Mouse (Mus musculus) MEL (cell line): Measurements from ENCODE around the gene Accs. TPM values are rescaled to one million over a fixed set of nuclear protein-coding genes. Genes with fewer than 3 reads are reported as not detected.

ENCODE experiments used
- DNase-seq: peaks from one replicate; pipeline ENCODE4 v3.0.0; 2011; ENCODE audit warnings: low read depth, low spot score
- H3K27ac ChIP-seq: 2 replicates; pipeline ENCODE4 v1.5.1; 2012; ENCODE audit warnings: low read depth, mild to moderate bottlenecking, control low read depth, low read length, moderate library complexity; ENCODE audit not compliant: control insufficient read depth
- H3K27me3 ChIP-seq, 2 experiments: fragments of 150-350 bp in 1 of 2; sonication (generic) in 1 of 2; 2 replicates each; pipeline ENCODE4 v1.6.1; 2012; ENCODE audit warnings: low read length in 2 of 2, mild to moderate bottlenecking in 2 of 2, improper control_type of control experiment in 1 of 2, moderate library complexity in 1 of 2; ENCODE audit not compliant: insufficient read depth in 2 of 2, control insufficient read depth in 1 of 2
- H3K36me3 ChIP-seq, 2 experiments: 2 replicates each; pipeline ENCODE4 v1.6.1; 2012 to 2014; ENCODE audit warnings: low read length in 2 of 2, improper control_type of control experiment in 1 of 2, inconsistent platforms in 1 of 2, mild to moderate bottlenecking in 1 of 2; ENCODE audit not compliant: insufficient read depth in 2 of 2, control insufficient read depth in 1 of 2
- H3K4me1 ChIP-seq, 2 experiments: fragments of 150-350 bp in 1 of 2; sonication (generic) in 1 of 2; 2 replicates each; pipeline ENCODE4 v1.6.1; 2012; ENCODE audit warnings: low read length in 2 of 2, improper control_type of control experiment in 1 of 2, mild to moderate bottlenecking in 1 of 2; ENCODE audit not compliant: insufficient read depth in 2 of 2, control insufficient read depth in 1 of 2
- H3K4me3 ChIP-seq, 2 experiments: fragments of 150-350 bp in 1 of 2; sonication (generic) in 1 of 2; 2 replicates each; pipeline ENCODE4 v1.5.1; 2012; ENCODE audit warnings: low read depth in 2 of 2, low read length in 2 of 2, mild to moderate bottlenecking in 2 of 2, moderate library complexity in 2 of 2, control low read depth in 1 of 2, improper control_type of control experiment in 1 of 2; ENCODE audit not compliant: control insufficient read depth in 1 of 2, insufficient read depth in 1 of 2
- H3K79me2 ChIP-seq: 2 replicates; pipeline ENCODE4 v1.6.1; 2012; ENCODE audit warnings: mild to moderate bottlenecking, low read length, moderate library complexity; ENCODE audit not compliant: control insufficient read depth, poor library complexity, insufficient read depth
- H3K9ac ChIP-seq: 2 replicates; pipeline ENCODE4 v1.6.1; 2012; ENCODE audit warnings: low read depth, mild to moderate bottlenecking, control low read depth, low read length, moderate library complexity; ENCODE audit not compliant: control insufficient read depth, poor library complexity, severe bottlenecking
- H3K9me3 ChIP-seq: fragments of 150-350 bp; sonication (generic); replicated peaks from 2 replicates; pipeline ENCODE4 v1.6.1; 2012; ENCODE audit warnings: mild to moderate bottlenecking, low read length, improper control_type of control experiment, moderate library complexity; ENCODE audit not compliant: insufficient read depth
- E2F4 ChIP-seq: IDR thresholded peaks from 2 replicates; pipeline ENCODE4 v1.6.1; 2011; ENCODE audit warnings: low read depth, low read length, improper control_type of control experiment, borderline replicate concordance
- GABPA ChIP-seq: IDR thresholded peaks from 2 replicates; pipeline ENCODE4 v1.6.1; 2012; ENCODE audit warnings: low read depth, mild to moderate bottlenecking, inconsistent platforms, low read length, improper control_type of control experiment, moderate library complexity
- HCFC1 ChIP-seq: IDR thresholded peaks from 2 replicates; pipeline ENCODE4 v1.6.1; 2012; ENCODE audit warnings: low read depth, mild to moderate bottlenecking, inconsistent platforms, low read length, improper control_type of control experiment, moderate library complexity
- JUND ChIP-seq: IDR thresholded peaks from 2 replicates; pipeline ENCODE4 v1.6.1; 2011; ENCODE audit warnings: low read depth, mild to moderate bottlenecking, improper control_type of control experiment, low read length
- MAX ChIP-seq: IDR thresholded peaks from 2 replicates; pipeline ENCODE4 v1.6.1; 2011; ENCODE audit warnings: low read length, improper control_type of control experiment
- MXI1 ChIP-seq: IDR thresholded peaks from 2 replicates; pipeline ENCODE4 v1.6.1; 2011; ENCODE audit warnings: mild to moderate bottlenecking, low read depth, low read length, improper control_type of control experiment
- MYC ChIP-seq: IDR thresholded peaks from 2 replicates; pipeline ENCODE4 v1.6.1; 2011; ENCODE audit warnings: low read depth, mild to moderate bottlenecking, low read length, improper control_type of control experiment, moderate library complexity
- NRF1 ChIP-seq: IDR thresholded peaks from 2 replicates; pipeline ENCODE4 v1.6.1; 2014; ENCODE audit warnings: low read depth, mild to moderate bottlenecking, inconsistent platforms, low read length, improper control_type of control experiment, moderate library complexity; ENCODE audit not compliant: poor library complexity, insufficient read depth, severe bottlenecking
- TAL1 ChIP-seq: IDR thresholded peaks from 2 replicates; pipeline ENCODE4 v1.6.1; 2012; ENCODE audit warnings: mild to moderate bottlenecking, inconsistent platforms, low read length, moderate library complexity, mixed read lengths
- TBP ChIP-seq: IDR thresholded peaks from 2 replicates; pipeline ENCODE4 v1.8.0; 2011; ENCODE audit warnings: low read depth, low read length, improper control_type of control experiment
- USF1 ChIP-seq: IDR thresholded peaks from 2 replicates; pipeline ENCODE4 v1.6.1; 2014; ENCODE audit warnings: low read depth, mild to moderate bottlenecking, inconsistent platforms, low read length, improper control_type of control experiment, moderate library complexity
- USF2 ChIP-seq, 2 experiments: IDR thresholded peaks; 2 replicates each; pipeline ENCODE4 v1.6.1; 2011 to 2012; ENCODE audit warnings: improper control_type of control experiment in 2 of 2, low read length in 2 of 2, borderline replicate concordance in 1 of 2, inconsistent platforms in 1 of 2, low read depth in 1 of 2, mild to moderate bottlenecking in 1 of 2; ENCODE audit not compliant: insufficient read depth in 1 of 2
- ZC3H11A ChIP-seq: IDR thresholded peaks from 2 replicates; pipeline ENCODE4 v1.6.1; 2012; ENCODE audit warnings: low read depth, mild to moderate bottlenecking, inconsistent platforms, low read length, improper control_type of control experiment
- ZKSCAN1 ChIP-seq: IDR thresholded peaks from 2 replicates; pipeline ENCODE4 v1.6.1; 2012; ENCODE audit warnings: low read depth, mild to moderate bottlenecking, inconsistent platforms, low read length, improper control_type of control experiment, moderate library complexity
- ZNF384 ChIP-seq: IDR thresholded peaks from 2 replicates; pipeline ENCODE4 v1.6.1; 2012; ENCODE audit warnings: low read depth, mild to moderate bottlenecking, inconsistent platforms, low read length, improper control_type of control experiment
- polyA plus RNA-seq, 2 experiments: library from polyadenylated mRNA; stranded (reverse) in 1 of 2; unstranded in 1 of 2; fragments of >175 nt in 1 of 2; fragments of >200 nt in 1 of 2; gene quantifications; 2 replicates each; pipeline versions ENCODE4 v1.2.1 to v1.2.4; 2012; ENCODE audit warnings: low replicate concordance in 2 of 2, low read depth in 1 of 2; ENCODE audit not compliant: insufficient read length in 2 of 2, insufficient read depth in 1 of 2, missing spikeins in 1 of 2
- total RNA-seq: library from RNA; depleted of rRNA; stranded (reverse); fragments of 300-350 nt; gene quantifications from 2 replicates; pipeline ENCODE4 v1.2.3, GENCODE M21; 2012

Gene Accs
- total and polyA plus RNA-seq, 3 experiments = 1.0 to 4.5 TPM; not detected in 1

GRCm38 (mm10) chr2:93873449-93874226 is 23.9 kb upstream of the Accs start:
- Histone ChIP-seq H3K27me3 (peaks cover 0 to 8% of the 10 kb centered on the region in 2 experiments; a peak in 3 of 4 replicates), H3K36me3 (no peaks in the 10 kb centered on the region), H3K4me3 (no peak overlapping the region), H3K27ac (no peak overlapping the region), H3K9ac (no peak overlapping the region), H3K79me2 (no peaks in the 10 kb centered on the region), H3K4me1 (no peaks in the 10 kb centered on the region), H3K9me3 (no peaks in the 10 kb centered on the region)
- DNase-seq = no peak
- no peak for TF ChIP-seq JUND

- no peaks in the 10 kb centered on the region for H3K79me2 ChIP-seq
- H3K36me3 ChIP-seq = no peaks in the 10 kb centered on the region
- H3K4me1 ChIP-seq = no peaks in the 10 kb centered on the region
- peaks cover 8 to 17% of the 10 kb centered on the region in 2 experiments for H3K27me3 ChIP-seq
- H3K9ac ChIP-seq = no peak overlapping the region
- no peak overlapping the region for H3K27ac ChIP-seq
- H3K9me3 ChIP-seq = no peaks in the 10 kb centered on the region
- DNase-seq = no peak
- H3K4me3 ChIP-seq = no peak overlapping the region
- TF ChIP-seq E2F4 = no peak
- no peak for TF ChIP-seq ZKSCAN1
- no peak for TF ChIP-seq HCFC1
- no peak for TF ChIP-seq ZC3H11A
- no peak for TF ChIP-seq GABPA
- no peak for TF ChIP-seq USF2 (IDR thresholded peaks at IDR 0.05; ENCODE audit: borderline replicate concordance in 1 of 2, insufficient read depth in 1 of 2, low read depth in 1 of 2, low read length in 2 of 2)
- no peak for TF ChIP-seq NRF1
- no peak for TF ChIP-seq MAX
- no peak for TF ChIP-seq MYC
- TF ChIP-seq TAL1 = no peak
- TF ChIP-seq USF1 = no peak
- TF ChIP-seq ZNF384 = no peak
- TF ChIP-seq TBP = no peak
- TF ChIP-seq MXI1 = no peak
Measured at GRCm38 (mm10) chr2:93872257-93872656, 22.5 kb upstream of the Accs start.
